Comparison of ENCODE assay signal across 9 mouse cellular contexts in genomic region chr2:158347868-158348267, GRCm38 (mm10). TPM values are rescaled to one million over a fixed set of nuclear protein-coding genes. Genes with fewer than 3 reads are reported as not detected.
A peak's percentile ranks its signal among the peaks of the same experiment; 100 is the strongest.
DNase-seq lines count a peak whose midpoint lies in the region; ATAC-seq and TF ChIP-seq lines count a peak whose summit lies in the region.
"Had no signal": no experiment of that assay in that cellular context is flagged by ENCODE, and none has a peak within 500 bp of the region (broad histone marks: within the 10 kb centered on the region; RNA-seq: fewer than 3 reads in every experiment).

No protein-coding gene starts in this region.

- H3K27ac ChIP-seq in midbrain, embryonic 11.5 days (ENCODE audit: low read depth, low read length), result no peak overlapping the region
- no peak overlapping the region for H3K27ac ChIP-seq in midbrain, embryonic 13.5 days
- H3K27ac ChIP-seq in forebrain, postnatal 0 days (ENCODE audit: low read depth, low read length), result no peak overlapping the region
- H3K27ac ChIP-seq in midbrain, embryonic 16.5 days (ENCODE audit: low read length), result no peak overlapping the region
- H3K27ac ChIP-seq: neural tube, embryonic 12.5 days had no signal

- H3K9ac ChIP-seq in midbrain, embryonic 11.5 days (ENCODE audit: low read length), result no peak overlapping the region
- H3K9ac ChIP-seq in midbrain, embryonic 13.5 days (replicated peaks), result no peak overlapping the region
- H3K9ac ChIP-seq in forebrain, postnatal 0 days, result no peak overlapping the region
- no peak overlapping the region for H3K9ac ChIP-seq in midbrain, embryonic 16.5 days (ENCODE audit: low read depth, low read length)
- H3K9ac ChIP-seq: neural tube, embryonic 12.5 days had no signal

- WGBS in midbrain, embryonic 11.5 days, result 6% methylated on average over 6 of the region's 6 CpGs
- 3% methylated on average over 6 of the region's 6 CpGs for WGBS in midbrain, embryonic 13.5 days
- WGBS in forebrain, postnatal 0 days, result 1% methylated on average over 6 of the region's 6 CpGs
- 2% methylated on average over 6 of the region's 6 CpGs for WGBS in midbrain, embryonic 16.5 days

- peak; percentile 98 for DNase-seq in midbrain, embryonic 11.5 days (ENCODE audit: low spot score, missing footprints)
- DNase-seq in cerebellum, adult 8-10 months, result peak; percentile 63
- DNase-seq in forebrain, postnatal 0 days, result peak; percentile 87
- DNase-seq in left cerebral cortex, postnatal 36 days (ENCODE audit: low spot score in 2 of 2), result peak; percentile 30 to 51
- DNase-seq in spleen, postnatal 4 days (ENCODE audit: low spot score in 2 of 2), result peak; percentile 46 to 81

- intact Hi-C loops in left cerebral cortex, postnatal 36 days (cut with DNase I), result loop anchor here (2.0 to 10.0 kb wide), 2 partner anchors 137 to 283 kb away; no protein-coding TSS in a partner anchor

- no peaks in the 10 kb centered on the region for H3K9me3 ChIP-seq in midbrain, embryonic 11.5 days (ENCODE audit: control insufficient read depth, low read length)
- H3K9me3 ChIP-seq in midbrain, embryonic 13.5 days, result no peaks in the 10 kb centered on the region
- H3K9me3 ChIP-seq in forebrain, postnatal 0 days (ENCODE audit: low read length), result no peaks in the 10 kb centered on the region
- no peaks in the 10 kb centered on the region for H3K9me3 ChIP-seq in midbrain, embryonic 16.5 days (replicated peaks; ENCODE audit: control insufficient read depth, low read length, poor library complexity, severe bottlenecking)
- H3K9me3 ChIP-seq: neural tube, embryonic 12.5 days had no signal

- peaks cover 2% of the 10 kb centered on the region; the same call in 1 of the 2 replicates for H3K36me3 ChIP-seq in midbrain, embryonic 11.5 days (ENCODE audit: control insufficient read depth, insufficient read depth, low read length)
- peaks cover 17% of the 10 kb centered on the region for H3K36me3 ChIP-seq in midbrain, embryonic 13.5 days
- peaks cover 12% of the 10 kb centered on the region for H3K36me3 ChIP-seq in forebrain, postnatal 0 days (ENCODE audit: insufficient read depth)
- no peaks in the 10 kb centered on the region; the same call in 1 of the 2 replicates for H3K36me3 ChIP-seq in midbrain, embryonic 16.5 days (ENCODE audit: control insufficient read depth, insufficient read depth, low read length)

- H3K27me3 ChIP-seq in midbrain, embryonic 11.5 days (ENCODE audit: control insufficient read depth, insufficient read depth, low read length), result no peaks in the 10 kb centered on the region
- H3K27me3 ChIP-seq in midbrain, embryonic 13.5 days, result no peaks in the 10 kb centered on the region
- H3K27me3 ChIP-seq in forebrain, postnatal 0 days (ENCODE audit: insufficient read depth, low read length), result no peaks in the 10 kb centered on the region
- no peaks in the 10 kb centered on the region for H3K27me3 ChIP-seq in midbrain, embryonic 16.5 days (ENCODE audit: control insufficient read depth, insufficient read depth, low read depth, low read length)
- H3K27me3 ChIP-seq: neural tube, embryonic 12.5 days had no signal

- H3K4me3 ChIP-seq in midbrain, embryonic 11.5 days (ENCODE audit: low read depth, low read length), result no peak overlapping the region
- H3K4me3 ChIP-seq in midbrain, embryonic 13.5 days (replicated peaks), result no peak overlapping the region
- H3K4me3 ChIP-seq in forebrain, postnatal 0 days (ENCODE audit: low read depth, low read length), result no peak overlapping the region
- no peak overlapping the region for H3K4me3 ChIP-seq in midbrain, embryonic 16.5 days (ENCODE audit: low read depth, low read length)
- H3K4me3 ChIP-seq: neural tube, embryonic 12.5 days had no signal

- H3K4me2 ChIP-seq in midbrain, embryonic 11.5 days, result no peak overlapping the region
- no peak overlapping the region for H3K4me2 ChIP-seq in midbrain, embryonic 13.5 days (replicated peaks)
- no peak overlapping the region for H3K4me2 ChIP-seq in forebrain, postnatal 0 days (ENCODE audit: low read depth)
- H3K4me2 ChIP-seq in midbrain, embryonic 16.5 days (ENCODE audit: low read length), result no peak overlapping the region
- H3K4me2 ChIP-seq: neural tube, embryonic 12.5 days had no signal

- H3K4me1 ChIP-seq in midbrain, embryonic 11.5 days (ENCODE audit: control insufficient read depth, insufficient read depth, low read length), result 0 out of 2 replicates have a peak, but pooled peaks cover 3% of the 10 kb centered on the region
- H3K4me1 ChIP-seq in midbrain, embryonic 13.5 days (replicated peaks), result no peaks in the 10 kb centered on the region
- no peaks in the 10 kb centered on the region for H3K4me1 ChIP-seq in forebrain, postnatal 0 days (ENCODE audit: insufficient read depth)
- peaks cover 3% of the 10 kb centered on the region; the same call in 1 of the 2 replicates for H3K4me1 ChIP-seq in midbrain, embryonic 16.5 days (ENCODE audit: control insufficient read depth, insufficient read depth, low read length)
- H3K4me1 ChIP-seq: neural tube, embryonic 12.5 days had no signal

- TF ChIP-seq CTCF in forebrain, postnatal 0 days (IDR thresholded peaks at IDR 0.05; ENCODE audit: low read depth), result peak; percentile 96

- peak; percentile 52; the same call in 1 of the 2 replicates for ATAC-seq in midbrain, embryonic 11.5 days (ENCODE audit: low FRiP score)
- no peak for ATAC-seq in midbrain, embryonic 13.5 days
- ATAC-seq in forebrain, postnatal 0 days, result peak; percentile 75; the same call in 1 of the 2 replicates
- peak; percentile 89 for ATAC-seq in inflammation-experienced regulatory T-cells, adult 6 months
- ATAC-seq in midbrain, embryonic 16.5 days, result peak; percentile 56; the same call in 1 of the 2 replicates

RNA-seq across cellular contexts. Expression of gene Snhg11, which starts 27.6 kb away (rescaled TPM):
- polyA plus RNA-seq in midbrain, embryonic 11.5 days (2014; fragmentation: Nextera tagmentation; extraction: Ambion mirVana), result 19.8 and 24.1 TPM in 2 replicates
- polyA plus RNA-seq in midbrain, embryonic 13.5 days (2015; fragmentation: Nextera tagmentation; extraction: Ambion mirVana), result 241 and 271 TPM in 2 replicates
- 68.4 and 142 TPM in 2 replicates for total RNA-seq in forebrain, postnatal 0 days (2014; rRNA removed)
- polyA plus RNA-seq in forebrain, postnatal 0 days (2015; fragmentation: Nextera tagmentation; extraction: Ambion mirVana), result 39.8 and 179 TPM in 2 replicates
- polyA plus RNA-seq in inflammation-experienced regulatory T-cells, adult 6 months (2017; shearing (Covaris generic)), result under 1 TPM in 2 of 3 experiments, not detected in 1; 0.10 to 0.11 TPM
- total RNA-seq in left cerebral cortex, postnatal 36 days (2021), result 100 to 1,000 TPM; 386 to 903 TPM
- polyA plus RNA-seq in midbrain, embryonic 16.5 days (2015; fragmentation: Nextera tagmentation; extraction: Ambion mirVana), result 636 and 732 TPM in 2 replicates

RNA-seq across cellular contexts. Expression of gene Lbp, which starts 41.6 kb away (rescaled TPM):
- polyA plus RNA-seq in midbrain, embryonic 11.5 days (2014; fragmentation: Nextera tagmentation; extraction: Ambion mirVana), result 2.3 and 2.8 TPM in 2 replicates
- 1.4 and 2.1 TPM in 2 replicates for polyA plus RNA-seq in midbrain, embryonic 13.5 days (2015; fragmentation: Nextera tagmentation; extraction: Ambion mirVana)
- 4.7 and 5.3 TPM in 2 replicates for total RNA-seq in forebrain, postnatal 0 days (2014; rRNA removed)
- 5.7 and 8.0 TPM in 2 replicates for polyA plus RNA-seq in forebrain, postnatal 0 days (2015; fragmentation: Nextera tagmentation; extraction: Ambion mirVana)
- 1 to 10 TPM in 1 of 3 experiments, not detected in 2; 1.0 TPM for polyA plus RNA-seq in inflammation-experienced regulatory T-cells, adult 6 months (2017; shearing (Covaris generic))
- 1 to 10 TPM; 1.6 to 2.2 TPM for total RNA-seq in left cerebral cortex, postnatal 36 days (2021)
- 2.6 and 4.3 TPM in 2 replicates for polyA plus RNA-seq in midbrain, embryonic 16.5 days (2015; fragmentation: Nextera tagmentation; extraction: Ambion mirVana)

Comparison
In these comparisons a context has a peak if more than half of its experiments do, and no peak if none do; other contexts are left out.
1. DNase-seq: peak in every context shown above with its lines; median percentile 98 in midbrain, embryonic 11.5 days; 87 in forebrain, postnatal 0 days; 64 in spleen, postnatal 4 days; 63 in cerebellum, adult 8-10 months; 40 in left cerebral cortex, postnatal 36 days.
2. RNA of gene Snhg11, which starts 27.6 kb away (polyA plus RNA-seq): 636 to 732 TPM in midbrain, embryonic 16.5 days, 241 to 271 TPM in midbrain, embryonic 13.5 days, 39.8 to 179 TPM in forebrain, postnatal 0 days and 19.8 to 24.1 TPM in midbrain, embryonic 11.5 days; 0.10 to 0.11 TPM in inflammation-experienced regulatory T-cells, adult 6 months; every median in the first group is over 10 times any median in the second.